Mouse (Mus musculus): Measurements from ENCODE around the gene Pex5l. TPM values are rescaled to one million over a fixed set of nuclear protein-coding genes. Genes with fewer than 3 reads are reported as not detected.

The Pex5l gene
- polyA plus RNA-seq, 1 experiment from 2014 or later, result 0.45 TPM

- no peak for ATAC-seq (replicated peaks; ENCODE audit: low FRiP score)
- Histone ChIP-seq H3K27me3 (no peaks in the 10 kb centered on the region), H3K9me3 (replicated peaks) (no peaks in the 10 kb centered on the region), H3K4me3 (replicated peaks) (no peak overlapping the region), H3K27ac (no peak overlapping the region), H3K4me1 (no peaks in the 10 kb centered on the region), H3K36me3 (no peaks in the 10 kb centered on the region), H3K9ac (no peak overlapping the region), H3K4me2 (no peak overlapping the region)
- WGBS, result 58% methylated on average over 7 of the region's 7 CpGs
Observed at GRCm38 (mm10) chr3:33060343-33060937, 82.6 kb downstream of the Pex5l start.

GRCm38 (mm10) chr3:33048304-33048703, 94.7 kb downstream of the Pex5l start:
- no peaks in the 10 kb centered on the region for H3K36me3 ChIP-seq
- no peak overlapping the region for H3K4me2 ChIP-seq
- H3K27me3 ChIP-seq, result no peaks in the 10 kb centered on the region
- no peak overlapping the region for H3K9ac ChIP-seq
- no peak overlapping the region for H3K27ac ChIP-seq
- H3K4me3 ChIP-seq (replicated peaks), result no peak overlapping the region
- WGBS, result 61% methylated on average over 5 of the region's 5 CpGs
- H3K4me1 ChIP-seq, result no peaks in the 10 kb centered on the region
- H3K9me3 ChIP-seq (replicated peaks), result no peaks in the 10 kb centered on the region
- ATAC-seq (replicated peaks; ENCODE audit: low FRiP score), result no peak

DNA sequence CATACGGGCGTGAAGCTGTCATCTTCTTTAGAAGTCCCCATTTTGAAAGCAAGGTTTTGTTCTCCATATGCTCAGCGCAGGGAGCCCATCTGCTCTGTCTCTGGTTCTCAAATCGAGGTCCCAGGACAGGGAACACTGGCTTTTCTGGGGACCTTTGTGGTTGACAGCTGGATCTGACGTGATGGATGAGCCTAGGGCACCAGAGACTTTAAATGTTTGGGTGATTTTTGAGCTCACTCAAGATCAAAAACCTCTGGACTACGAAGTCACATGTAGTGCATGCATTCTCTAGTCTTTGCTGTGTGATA, 98.3 kb downstream of the Pex5l start:
- Histone ChIP-seq H3K9me3 (replicated peaks) (no peaks in the 10 kb centered on the region), H3K4me3 (replicated peaks) (no peak overlapping the region), H3K4me1 (no peaks in the 10 kb centered on the region), H3K27me3 (no peaks in the 10 kb centered on the region), H3K9ac (no peak overlapping the region), H3K27ac (no peak overlapping the region), H3K36me3 (no peaks in the 10 kb centered on the region), H3K4me2 (no peak overlapping the region)
- 76% methylated on average over 6 of the region's 6 CpGs for WGBS
- ATAC-seq (replicated peaks; ENCODE audit: low FRiP score), result no peak

DNA sequence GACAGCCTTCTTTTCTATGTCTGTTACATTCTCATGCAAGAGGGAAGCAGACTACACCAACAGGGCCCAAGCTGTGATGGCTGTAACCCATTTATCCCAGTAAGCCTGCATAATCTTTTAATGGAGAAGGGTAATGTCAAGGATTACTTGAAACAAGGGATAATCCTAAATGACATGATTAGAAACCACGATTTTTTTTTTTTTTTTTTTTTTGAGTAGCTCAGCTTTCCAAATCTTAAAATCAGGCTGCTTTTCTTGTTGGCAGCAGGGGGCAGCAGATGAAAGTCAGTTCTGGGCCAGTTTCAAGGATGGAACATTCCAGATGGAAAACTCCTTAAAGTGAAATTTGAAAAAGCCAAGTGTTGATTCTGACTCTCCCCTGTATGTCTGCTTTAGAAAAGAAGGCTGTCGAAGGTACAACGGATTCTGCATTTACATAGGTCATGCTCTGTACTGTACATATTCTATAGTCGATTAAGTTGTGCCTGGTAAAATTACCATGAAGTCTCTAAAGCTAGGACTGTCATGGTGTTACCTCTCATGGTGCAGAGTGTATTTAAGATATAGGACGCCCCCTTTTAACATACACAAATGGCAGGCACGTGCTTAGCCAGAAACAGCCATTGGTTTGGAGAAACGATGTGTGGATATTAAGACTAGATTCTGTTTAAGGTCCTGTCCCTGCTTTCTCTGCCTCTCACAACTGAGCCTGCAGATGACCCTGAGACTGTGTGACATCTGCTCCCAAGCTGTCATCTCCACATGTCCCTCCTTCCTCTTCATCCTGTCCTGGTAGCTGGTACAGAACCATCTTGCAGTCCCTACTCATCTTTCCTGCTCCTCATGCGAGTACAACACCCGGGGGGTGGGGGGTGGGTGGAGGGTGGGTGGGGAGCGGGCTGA, 98.9 kb downstream of the Pex5l start:
- WGBS, result 71% methylated on average over 10 of the region's 10 CpGs

DNA sequence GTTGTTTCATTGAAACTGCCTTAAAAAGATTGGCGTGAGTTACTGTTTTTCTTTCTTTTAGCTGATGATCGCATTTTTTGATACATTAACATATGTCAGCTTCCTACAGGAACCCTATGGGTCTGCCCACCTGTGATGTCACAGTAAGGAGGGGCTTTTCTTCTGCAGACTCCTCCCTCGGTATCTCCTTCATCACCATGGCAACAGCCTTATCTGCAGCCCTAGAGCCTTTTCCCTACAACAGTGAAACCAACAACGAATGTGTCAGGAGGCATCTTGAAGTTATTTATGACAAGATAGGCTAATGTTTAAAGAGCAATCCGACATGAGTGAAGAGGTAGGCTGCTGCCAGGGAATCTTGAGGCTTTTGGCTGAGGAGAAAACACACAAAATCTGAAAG, 118.5 kb downstream of the Pex5l start:
- no peaks in the 10 kb centered on the region for H3K36me3 ChIP-seq
- H3K9ac ChIP-seq, result no peak overlapping the region
- no peaks in the 10 kb centered on the region for H3K4me1 ChIP-seq
- H3K27ac ChIP-seq, result no peak overlapping the region
- no peak for ATAC-seq (replicated peaks; ENCODE audit: low FRiP score)
- H3K9me3 ChIP-seq (replicated peaks), result no peaks in the 10 kb centered on the region
- no peaks in the 10 kb centered on the region for H3K27me3 ChIP-seq
- WGBS, result 53% methylated on average over 5 of the region's 5 CpGs
- H3K4me3 ChIP-seq (replicated peaks), result no peak overlapping the region
- H3K4me2 ChIP-seq, result no peak overlapping the region

More for the DNA sequence above, 98.9 kb downstream of the Pex5l start:
- ATAC-seq (replicated peaks; ENCODE audit: low FRiP score), result no peak
- H3K4me3 ChIP-seq (replicated peaks), result no peak overlapping the region
- no peaks in the 10 kb centered on the region for H3K9me3 ChIP-seq (replicated peaks)
- no peak overlapping the region for H3K4me2 ChIP-seq
- no peak overlapping the region for H3K27ac ChIP-seq
- no peaks in the 10 kb centered on the region for H3K27me3 ChIP-seq
- no peaks in the 10 kb centered on the region for H3K36me3 ChIP-seq
- H3K9ac ChIP-seq, result no peak overlapping the region
- no peaks in the 10 kb centered on the region for H3K4me1 ChIP-seq

DNA sequence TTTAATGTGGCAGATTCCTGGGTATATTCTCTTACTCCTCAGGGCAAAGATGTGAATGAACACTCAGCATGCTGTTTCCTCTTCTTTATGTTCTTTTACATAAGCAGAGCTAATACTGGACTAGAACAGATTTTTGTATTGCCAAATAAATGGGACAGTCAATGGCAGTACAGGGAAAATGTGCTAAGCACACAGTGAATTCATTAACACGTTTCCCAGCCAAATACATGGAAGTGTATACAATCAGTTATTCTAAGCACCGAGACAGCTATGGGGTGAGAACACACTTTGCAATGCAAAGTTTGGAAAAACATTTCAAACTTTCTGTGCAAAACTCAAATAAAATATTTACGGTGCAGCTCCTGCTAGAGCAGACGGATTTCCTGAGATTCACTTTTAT, 139.1 kb downstream of the Pex5l start:
- no peak overlapping the region for H3K9ac ChIP-seq
- H3K36me3 ChIP-seq, result no peaks in the 10 kb centered on the region
- H3K4me3 ChIP-seq (replicated peaks), result no peak overlapping the region
- no peaks in the 10 kb centered on the region for H3K27me3 ChIP-seq
- whole genome bisulfite sequencing, result 70% methylated on average over 4 of the region's 4 CpGs
- no peak overlapping the region for H3K4me2 ChIP-seq
- no peak for ATAC-seq (replicated peaks; ENCODE audit: low FRiP score)
- H3K4me1 ChIP-seq, result no peaks in the 10 kb centered on the region
- H3K27ac ChIP-seq, result no peak overlapping the region
- H3K9me3 ChIP-seq (replicated peaks), result no peaks in the 10 kb centered on the region

DNA sequence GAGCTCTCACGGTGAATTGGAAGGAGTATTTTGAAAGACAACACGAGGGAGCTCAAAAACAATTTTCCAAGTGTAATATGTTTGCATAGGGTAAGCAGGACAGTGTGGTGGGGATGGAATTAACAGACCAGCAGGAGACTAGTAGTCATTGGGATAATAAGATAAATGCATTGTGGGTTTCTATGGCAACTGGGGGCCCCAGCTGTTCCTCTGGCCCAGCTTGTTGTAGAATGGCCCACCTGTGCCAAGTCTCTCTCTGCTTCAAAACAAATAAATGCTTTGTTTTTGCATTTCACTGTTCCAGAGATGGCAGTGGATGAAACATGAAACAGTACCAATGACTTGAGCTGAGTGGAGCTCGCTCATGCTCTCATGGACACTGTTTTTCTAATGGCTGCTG, 141.3 kb downstream of the Pex5l start:
- no peak overlapping the region for H3K4me3 ChIP-seq (replicated peaks)
- H3K4me2 ChIP-seq, result no peak overlapping the region
- no peak for ATAC-seq (replicated peaks; ENCODE audit: low FRiP score)
- H3K36me3 ChIP-seq, result no peaks in the 10 kb centered on the region
- H3K9ac ChIP-seq, result no peak overlapping the region
- no peaks in the 10 kb centered on the region for H3K4me1 ChIP-seq
- H3K27me3 ChIP-seq, result no peaks in the 10 kb centered on the region
- H3K9me3 ChIP-seq (replicated peaks), result no peaks in the 10 kb centered on the region
- 81% methylated on average over 3 of the region's 3 CpGs for WGBS
- no peak overlapping the region for H3K27ac ChIP-seq

- H3K27ac ChIP-seq, result no peak overlapping the region
- ATAC-seq (replicated peaks; ENCODE audit: low FRiP score), result no peak
- no peak overlapping the region for H3K4me2 ChIP-seq
- H3K4me3 ChIP-seq (replicated peaks), result no peak overlapping the region
- no peaks in the 10 kb centered on the region for H3K9me3 ChIP-seq (replicated peaks)
- H3K4me1 ChIP-seq, result no peaks in the 10 kb centered on the region
- H3K9ac ChIP-seq, result no peak overlapping the region
- 90% methylated on average over 8 of the region's 8 CpGs for WGBS
- no peaks in the 10 kb centered on the region for H3K27me3 ChIP-seq
- H3K36me3 ChIP-seq, result no peaks in the 10 kb centered on the region
Observed at GRCm38 (mm10) chr3:33000383-33001015, 142.5 kb downstream of the Pex5l start.

DNA sequence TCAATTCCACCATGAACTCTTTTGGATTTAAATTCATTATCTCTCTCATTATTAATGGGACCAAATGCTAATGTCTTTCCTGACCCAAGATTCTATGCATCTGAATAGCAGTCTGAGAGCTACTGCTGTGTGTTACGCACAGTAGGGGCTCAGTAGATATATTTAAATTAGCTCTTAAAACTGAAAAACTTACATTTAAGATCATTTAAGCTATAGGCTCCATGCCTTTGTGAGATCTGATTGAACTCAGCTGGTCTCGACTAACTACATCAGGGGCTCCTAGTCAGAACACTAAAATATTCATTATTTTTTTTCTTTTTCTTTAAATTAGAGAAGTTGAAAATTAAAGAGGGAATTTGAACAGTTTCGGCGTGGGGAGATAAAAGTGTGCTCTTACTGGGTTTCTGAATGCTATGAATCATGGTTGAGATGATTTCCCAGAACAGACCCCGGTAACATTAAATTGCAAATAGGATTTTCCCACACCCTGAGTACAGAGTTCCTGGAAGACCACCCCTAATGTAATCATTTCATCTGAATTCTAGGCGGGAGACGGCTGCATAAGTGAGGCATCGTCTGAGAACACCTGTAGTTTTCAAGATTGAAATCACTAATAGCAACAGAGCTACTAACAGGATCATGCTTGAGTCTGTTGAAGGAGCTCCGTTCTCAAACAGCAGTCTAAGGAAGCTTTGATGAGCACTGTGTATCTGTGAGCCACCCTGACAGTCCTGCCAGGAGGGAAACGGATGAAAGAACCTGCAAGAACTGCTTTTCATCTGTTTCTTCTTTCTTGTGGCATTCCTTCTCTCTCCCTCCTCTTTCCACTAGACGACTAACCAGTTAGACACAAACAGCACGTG, 151.1 kb downstream of the Pex5l start:
- Histone ChIP-seq H3K27me3 (no peaks in the 10 kb centered on the region), H3K9me3 (replicated peaks) (no peaks in the 10 kb centered on the region), H3K4me3 (replicated peaks) (no peak overlapping the region), H3K4me2 (no peak overlapping the region), H3K9ac (no peak overlapping the region), H3K27ac (no peak overlapping the region), H3K36me3 (no peaks in the 10 kb centered on the region), H3K4me1 (no peaks in the 10 kb centered on the region)
- ATAC-seq (replicated peaks; ENCODE audit: low FRiP score), result no peak
- 76% methylated on average over 12 of the region's 12 CpGs for WGBS

GRCm38 (mm10) chr3:32987806-32988205, 155.2 kb downstream of the Pex5l start:
- WGBS, result 61% methylated on average over 5 of the region's 5 CpGs
- no peak for ATAC-seq (replicated peaks; ENCODE audit: low FRiP score)
- H3K4me3 ChIP-seq (replicated peaks), result no peak overlapping the region
- H3K27me3 ChIP-seq, result no peaks in the 10 kb centered on the region
- H3K4me2 ChIP-seq, result no peak overlapping the region
- no peaks in the 10 kb centered on the region for H3K36me3 ChIP-seq
- H3K9ac ChIP-seq, result no peak overlapping the region
- no peaks in the 10 kb centered on the region for H3K4me1 ChIP-seq
- H3K27ac ChIP-seq, result no peak overlapping the region
- no peaks in the 10 kb centered on the region for H3K9me3 ChIP-seq (replicated peaks)

DNA sequence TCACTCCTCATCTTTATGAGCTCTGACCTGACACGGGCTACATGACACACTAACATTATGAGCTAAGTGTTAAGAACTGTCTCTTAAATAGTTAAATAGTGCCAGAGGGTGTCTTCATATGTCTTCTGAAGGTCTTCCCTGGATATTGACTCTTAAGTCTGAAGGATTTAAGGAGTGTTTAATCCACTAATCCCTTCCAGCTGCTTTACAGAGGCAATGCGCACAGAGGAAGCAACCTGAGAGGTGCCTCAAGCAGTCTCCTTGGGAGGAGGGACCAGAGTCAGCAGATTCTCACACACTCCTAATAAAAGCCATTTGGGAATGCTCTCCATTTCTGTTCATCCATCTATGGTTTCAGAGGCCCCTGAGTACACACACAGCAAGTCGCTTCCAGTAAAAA, 157.9 kb downstream of the Pex5l start:
- Histone ChIP-seq H3K4me2 (no peak overlapping the region), H3K27me3 (no peaks in the 10 kb centered on the region), H3K9me3 (replicated peaks) (no peaks in the 10 kb centered on the region), H3K36me3 (no peaks in the 10 kb centered on the region), H3K4me1 (no peaks in the 10 kb centered on the region), H3K9ac (no peak overlapping the region), H3K27ac (no peak overlapping the region), H3K4me3 (replicated peaks) (no peak overlapping the region)
- ATAC-seq (replicated peaks; ENCODE audit: low FRiP score), result no peak
- WGBS, result 41% methylated on average over 3 of the region's 3 CpGs

- ATAC-seq (replicated peaks; ENCODE audit: low FRiP score), result no peak
- Histone ChIP-seq H3K9ac (no peak overlapping the region), H3K4me3 (replicated peaks) (no peak overlapping the region), H3K27ac (no peak overlapping the region), H3K27me3 (no peaks in the 10 kb centered on the region), H3K36me3 (no peaks in the 10 kb centered on the region), H3K4me2 (no peak overlapping the region), H3K4me1 (no peaks in the 10 kb centered on the region), H3K9me3 (replicated peaks) (no peaks in the 10 kb centered on the region)
- 51% methylated on average over 4 of the region's 4 CpGs for WGBS
Observed at GRCm38 (mm10) chr3:32979981-32980380, 163.1 kb downstream of the Pex5l start.

Measured in kidney, embryonic 15.5 days (tissue).